Mouse (Mus musculus): ENCODE measurements at regions not wholly inside any gene's neighbourhood (a gene's known extent, or its start where the extent isn't known, plus 50 kb on each side); places are given as distances from the start of the nearest gene placed in this dataset.

GRCm38 (mm10) chr7:130013109-130013508 lies 421.4 kb downstream of the Wdr11 start:
- DNase-seq (ENCODE audit: low spot score): no peak
- no peak overlapping the region for H3K4me3 ChIP-seq
- peaks cover 7% of the 10 kb centered on the region; the same call in 1 of the 2 replicates for H3K27me3 ChIP-seq (ENCODE audit: low read depth, poor library complexity, severe bottlenecking)
- peaks cover 17% of the 10 kb centered on the region for H3K4me1 ChIP-seq
- WGBS: 90% methylated on average over 6 of the region's 6 CpGs
- no peak overlapping the region for H3K27ac ChIP-seq (replicated peaks)
- H3K9me3 ChIP-seq (replicated peaks): no peaks in the 10 kb centered on the region
- H3K36me3 ChIP-seq: no peaks in the 10 kb centered on the region

GRCm38 (mm10) chr7:130014609-130015008 lies 422.9 kb downstream of the Wdr11 start:
- peaks cover 6% of the 10 kb centered on the region; the same call in 1 of the 2 replicates for H3K27me3 ChIP-seq (ENCODE audit: low read depth, poor library complexity, severe bottlenecking)
- 76% methylated on average over 10 of the region's 10 CpGs for WGBS
- no peak overlapping the region for H3K4me3 ChIP-seq
- no peaks in the 10 kb centered on the region for H3K9me3 ChIP-seq (replicated peaks)
- no peak for DNase-seq (ENCODE audit: low spot score)
- no peaks in the 10 kb centered on the region for H3K36me3 ChIP-seq
- peak overlapping the region; percentile 49; the same call in 1 of the 2 replicates for H3K27ac ChIP-seq (replicated peaks)
- H3K4me1 ChIP-seq: peaks cover 9% of the 10 kb centered on the region

GRCm38 (mm10) chr7:130015375-130016014 lies 423.8 kb downstream of the Wdr11 start:
- Histone ChIP-seq H3K27ac (replicated peaks) (no peak overlapping the region), H3K4me3 (no peak overlapping the region), H3K9me3 (replicated peaks) (no peaks in the 10 kb centered on the region), H3K36me3 (no peaks in the 10 kb centered on the region), H3K4me1 (peaks cover 9% of the 10 kb centered on the region), H3K27me3 (ENCODE audit: low read depth, poor library complexity, severe bottlenecking) (peaks cover 5% of the 10 kb centered on the region; the same call in 1 of the 2 replicates)
- no peak for DNase-seq (ENCODE audit: low spot score)
- 79% methylated on average over 5 of the region's 5 CpGs for WGBS

GRCm38 (mm10) chr7:130016015-130016874 lies 424.6 kb downstream of the Wdr11 start:
- no peak for DNase-seq (ENCODE audit: low spot score)
- H3K4me1 ChIP-seq: peaks cover 9% of the 10 kb centered on the region
- no peak overlapping the region for H3K27ac ChIP-seq (replicated peaks)
- no peaks in the 10 kb centered on the region; the same call in 1 of the 2 replicates for H3K27me3 ChIP-seq (ENCODE audit: low read depth, poor library complexity, severe bottlenecking)
- H3K4me3 ChIP-seq: no peak overlapping the region
- WGBS: 79% methylated on average over 17 of the region's 17 CpGs
- H3K9me3 ChIP-seq (replicated peaks): no peaks in the 10 kb centered on the region
- no peaks in the 10 kb centered on the region for H3K36me3 ChIP-seq

- Histone ChIP-seq H3K27ac (replicated peaks) (no peak overlapping the region), H3K36me3 (no peaks in the 10 kb centered on the region), H3K4me3 (no peak overlapping the region), H3K9me3 (replicated peaks) (no peaks in the 10 kb centered on the region), H3K27me3 (ENCODE audit: low read depth, poor library complexity, severe bottlenecking) (no peaks in the 10 kb centered on the region), H3K4me1 (peaks cover 5% of the 10 kb centered on the region)
- no peak for DNase-seq (ENCODE audit: low spot score)
- 72% methylated on average over 4 of the region's 4 CpGs for WGBS
These were observed 427.2 kb downstream of the Wdr11 start for GRCm38 (mm10) chr7:130018891-130019290.

- Histone ChIP-seq H3K4me3 (no peak overlapping the region), H3K27ac (replicated peaks) (no peak overlapping the region), H3K4me1 (no peaks in the 10 kb centered on the region), H3K27me3 (ENCODE audit: low read depth, poor library complexity, severe bottlenecking) (0 out of 2 replicates have a peak, but pooled peaks cover 7% of the 10 kb centered on the region), H3K9me3 (replicated peaks) (no peaks in the 10 kb centered on the region), H3K36me3 (no peaks in the 10 kb centered on the region)
- DNase-seq (ENCODE audit: low spot score): no peak
These were observed 437.3 kb downstream of the Wdr11 start for GRCm38 (mm10) chr7:130028945-130029344.

- H3K27me3 ChIP-seq (ENCODE audit: low read depth, poor library complexity, severe bottlenecking): 0 out of 2 replicates have a peak, but pooled peaks cover 7% of the 10 kb centered on the region
- DNase-seq (ENCODE audit: low spot score): no peak
- no peak overlapping the region for H3K27ac ChIP-seq (replicated peaks)
- 92% methylated on average over 4 of the region's 4 CpGs for WGBS
- H3K4me3 ChIP-seq: no peak overlapping the region
- H3K4me1 ChIP-seq: no peaks in the 10 kb centered on the region
- no peaks in the 10 kb centered on the region for H3K36me3 ChIP-seq
- no peaks in the 10 kb centered on the region for H3K9me3 ChIP-seq (replicated peaks)
These were observed 439.0 kb downstream of the Wdr11 start for GRCm38 (mm10) chr7:130030711-130031110.

- Histone ChIP-seq H3K4me1 (peaks cover 17% of the 10 kb centered on the region), H3K4me3 (no peak overlapping the region), H3K27ac (replicated peaks) (peak overlapping the region; percentile 49; the same call in 1 of the 2 replicates), H3K36me3 (no peaks in the 10 kb centered on the region), H3K9me3 (replicated peaks) (0 out of 2 replicates have a peak, but pooled peaks cover 2% of the 10 kb centered on the region), H3K27me3 (ENCODE audit: low read depth, poor library complexity, severe bottlenecking) (peaks cover 17% of the 10 kb centered on the region; the same call in 1 of the 2 replicates)
- WGBS: 41% methylated on average over 5 of the region's 5 CpGs
- no peak for DNase-seq (ENCODE audit: low spot score)
These were observed 444.6 kb downstream of the Wdr11 start for GRCm38 (mm10) chr7:130036235-130036634.

GRCm38 (mm10) chr7:130036845-130037572 lies 445.3 kb downstream of the Wdr11 start:
- H3K27me3 ChIP-seq (ENCODE audit: low read depth, poor library complexity, severe bottlenecking): peaks cover 20% of the 10 kb centered on the region; the same call in 1 of the 2 replicates
- 78% methylated on average over 8 of the region's 8 CpGs for WGBS
- DNase-seq (ENCODE audit: low spot score): no peak
- peaks cover 20% of the 10 kb centered on the region for H3K4me1 ChIP-seq
- H3K27ac ChIP-seq (replicated peaks): peak overlapping the region; percentile 49; the same call in 1 of the 2 replicates
- 0 out of 2 replicates have a peak, but pooled peaks cover 2% of the 10 kb centered on the region for H3K9me3 ChIP-seq (replicated peaks)
- no peak overlapping the region for H3K4me3 ChIP-seq
- H3K36me3 ChIP-seq: no peaks in the 10 kb centered on the region

- Histone ChIP-seq H3K4me1 (peaks cover 25% of the 10 kb centered on the region), H3K36me3 (no peaks in the 10 kb centered on the region), H3K4me3 (no peak overlapping the region), H3K27me3 (ENCODE audit: low read depth, poor library complexity, severe bottlenecking) (peaks cover 23% of the 10 kb centered on the region; the same call in 1 of the 2 replicates), H3K9me3 (replicated peaks) (0 out of 2 replicates have a peak, but pooled peaks cover 2% of the 10 kb centered on the region), H3K27ac (replicated peaks) (no peak overlapping the region; the same call in 1 of the 2 replicates)
- no peak for DNase-seq (ENCODE audit: low spot score)
- WGBS: 77% methylated on average over 4 of the region's 4 CpGs
These were observed 445.9 kb downstream of the Wdr11 start for GRCm38 (mm10) chr7:130037573-130037925.

GRCm38 (mm10) chr7:130040596-130040995 lies 448.9 kb downstream of the Wdr11 start:
- Histone ChIP-seq H3K36me3 (no peaks in the 10 kb centered on the region), H3K4me3 (no peak overlapping the region), H3K9me3 (replicated peaks) (0 out of 2 replicates have a peak, but pooled peaks cover 2% of the 10 kb centered on the region), H3K27ac (replicated peaks) (no peak overlapping the region), H3K4me1 (peaks cover 49% of the 10 kb centered on the region), H3K27me3 (ENCODE audit: low read depth, poor library complexity, severe bottlenecking) (peaks cover 35% of the 10 kb centered on the region)
- DNase-seq (ENCODE audit: low spot score): no peak
- 83% methylated on average over 8 of the region's 8 CpGs for WGBS

GRCm38 (mm10) chr7:130041402-130041965 lies 449.8 kb downstream of the Wdr11 start:
- H3K27ac ChIP-seq (replicated peaks): no peak overlapping the region
- H3K4me1 ChIP-seq: peaks cover 53% of the 10 kb centered on the region
- 86% methylated on average over 11 of the region's 11 CpGs for WGBS

More at GRCm38 (mm10) chr7:130041402-130041965, 449.8 kb downstream of the Wdr11 start:
- Histone ChIP-seq H3K36me3 (no peaks in the 10 kb centered on the region), H3K27me3 (ENCODE audit: low read depth, poor library complexity, severe bottlenecking) (peaks cover 42% of the 10 kb centered on the region), H3K9me3 (replicated peaks) (0 out of 2 replicates have a peak, but pooled peaks cover 2% of the 10 kb centered on the region), H3K4me3 (no peak overlapping the region)
- DNase-seq (ENCODE audit: low spot score): no peak

Data from midbrain, embryonic 10.5 days (tissue).